In the genomic region with DNA sequence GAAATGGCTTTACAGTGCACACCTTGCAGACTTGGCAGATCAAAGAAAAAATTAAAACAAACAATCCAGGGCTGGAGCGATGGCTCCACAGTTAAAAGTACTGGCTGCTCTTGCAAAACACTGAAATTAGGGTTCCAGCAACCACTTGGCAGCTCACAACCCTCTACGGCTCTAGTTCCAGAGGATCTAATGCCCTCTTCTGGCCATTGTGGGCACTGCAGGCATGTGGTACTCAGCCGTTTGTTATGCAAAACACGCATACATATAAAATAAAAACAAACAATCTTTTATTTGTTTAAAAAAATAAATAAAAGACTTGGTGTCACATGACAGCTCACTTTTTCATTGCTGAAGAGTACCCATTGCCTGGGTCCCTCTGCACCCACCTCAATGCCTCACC, we compare ENCODE assay signal across 8 mouse cellular contexts. TPM values are rescaled to one million over a fixed set of nuclear protein-coding genes. Genes with fewer than 3 reads are reported as not detected.
DNase-seq lines count a peak whose midpoint lies in the region; ATAC-seq and TF ChIP-seq lines count a peak whose summit lies in the region.
"Had no signal": no experiment of that assay in that cellular context is flagged by ENCODE, and none has a peak within 500 bp of the region (broad histone marks: within the 10 kb centered on the region; RNA-seq: fewer than 3 reads in every experiment).

No protein-coding gene starts in this region.

- no peak overlapping the region for H3ac ChIP-seq in C2C12 (ENCODE audit: control insufficient read depth, insufficient read length, low read depth)

- TF ChIP-seq POLR2A in MEL (IDR thresholded peaks at IDR 0.05; ENCODE audit: control insufficient read depth in 1 of 2, insufficient read depth in 1 of 2, low read depth in 1 of 2, low read length in 2 of 2, poor library complexity in 1 of 2): no peak
- TF ChIP-seq POLR2A in cerebellum, adult 2 months (IDR thresholded peaks at IDR 0.05; ENCODE audit: borderline replicate concordance, insufficient read depth, low read length): no peak

- H3K27ac ChIP-seq in MEL (ENCODE audit: control insufficient read depth, low read depth, low read length): no peak overlapping the region
- no peak overlapping the region for H3K27ac ChIP-seq in cerebellum, adult 2 months (ENCODE audit: insufficient read depth, low read length)
- H3K27ac ChIP-seq in lung, embryonic 14.5 days (ENCODE audit: low read depth): no peak overlapping the region
- H3K27ac ChIP-seq: limb, embryonic 13.5 days had no signal

- no peaks in the 10 kb centered on the region for H3K4me1 ChIP-seq in MEL (ENCODE audit: control insufficient read depth in 1 of 2, insufficient read depth in 2 of 2, low read length in 2 of 2)
- H3K4me1 ChIP-seq in cerebellum, adult 2 months (ENCODE audit: control insufficient read depth, insufficient read depth, low read length): no peaks in the 10 kb centered on the region
- no peaks in the 10 kb centered on the region for H3K4me1 ChIP-seq in lung, embryonic 14.5 days (ENCODE audit: insufficient read depth)
- H3K4me1 ChIP-seq: limb, embryonic 13.5 days had no signal

- H3K4me3 ChIP-seq in C2C12 (ENCODE audit: insufficient read depth, poor library complexity, severe bottlenecking): no peak overlapping the region
- H3K4me3 ChIP-seq in MEL (ENCODE audit: control insufficient read depth in 1 of 2, insufficient read depth in 1 of 2, low read depth in 2 of 2, low read length in 2 of 2): no peak overlapping the region
- no peak overlapping the region for H3K4me3 ChIP-seq in cerebellum, adult 2 months (replicated peaks; ENCODE audit: insufficient read depth, low read depth, low read length)
- no peak overlapping the region for H3K4me3 ChIP-seq in lung, embryonic 14.5 days (ENCODE audit: low read depth, low read length)
- H3K4me3 ChIP-seq: limb, embryonic 13.5 days had no signal

- H3K9me3 ChIP-seq in MEL (replicated peaks; ENCODE audit: insufficient read depth, low read length): no peaks in the 10 kb centered on the region
- no peaks in the 10 kb centered on the region for H3K9me3 ChIP-seq in lung, embryonic 14.5 days (ENCODE audit: low read depth, low read length)
- H3K9me3 ChIP-seq: limb, embryonic 13.5 days had no signal

- ATAC-seq in lung, embryonic 14.5 days (ENCODE audit: insufficient read depth): no peak

- H3K9ac ChIP-seq in MEL (ENCODE audit: control insufficient read depth, low read depth, low read length, poor library complexity, severe bottlenecking): no peak overlapping the region
- H3K9ac ChIP-seq in lung, embryonic 14.5 days: no peak overlapping the region
- H3K9ac ChIP-seq: limb, embryonic 13.5 days had no signal

- 9% methylated on average over 4 of the region's 4 CpGs for WGBS in cerebellum, adult 2 months
- 12% methylated on average over 4 of the region's 4 CpGs for WGBS in lung, embryonic 14.5 days

- TF ChIP-seq EP300 in MEL (IDR thresholded peaks at IDR 0.05; ENCODE audit: low read depth in 1 of 2, low read length in 2 of 2): no peak

- intact Hi-C loops in gastrocnemius, postnatal 14 days (cut with DNase I; ENCODE audit: low total_unique reads): no loop called here

- peak; percentile 85 for DNase-seq in MEL (ENCODE audit: low read depth, low spot score)
- DNase-seq in cerebellum, adult 2 months: peak; percentile 78 to 88
- peak; percentile 75 for DNase-seq in gastrocnemius, postnatal 14 days
- peak; percentile 37 to 88 for DNase-seq in layer of hippocampus, adult 18-20 months (ENCODE audit: low spot score in 2 of 2)
- DNase-seq in lung, embryonic 14.5 days: peak; percentile 90
- peak; percentile 90 for DNase-seq in right cerebral cortex, postnatal 4 days

- TF ChIP-seq RAD21 in MEL (IDR thresholded peaks at IDR 0.05; ENCODE audit: low read depth, low read length): peak; percentile 65

- H3K36me3 ChIP-seq in C2C12 (ENCODE audit: control insufficient read depth, insufficient read depth): no peaks in the 10 kb centered on the region
- H3K36me3 ChIP-seq in MEL (ENCODE audit: control insufficient read depth in 1 of 2, insufficient read depth in 2 of 2, low read length in 2 of 2): no peaks in the 10 kb centered on the region
- no peaks in the 10 kb centered on the region for H3K36me3 ChIP-seq in lung, embryonic 14.5 days (ENCODE audit: insufficient read depth)
- H3K36me3 ChIP-seq: limb, embryonic 13.5 days had no signal

- TF ChIP-seq CTCF in C2C12 (IDR thresholded peaks at IDR 0.05; ENCODE audit: control insufficient read depth, insufficient read depth, insufficient read length) (peak; percentile 20), MEL (IDR thresholded peaks at IDR 0.05 in 2 of 3, conservative IDR thresholded peaks at IDR 0.05 in 1 of 3; ENCODE audit: control insufficient read depth in 1 of 3, insufficient read depth in 1 of 3, low read depth in 2 of 3, low read length in 3 of 3, poor library complexity in 1 of 3, severe bottlenecking in 1 of 3) (peak; percentile 78 to 81 (median 79))
- peak; percentile 84 for TF ChIP-seq CTCF in cerebellum, adult 2 months (IDR thresholded peaks at IDR 0.05; ENCODE audit: borderline replicate concordance, insufficient read depth, low read depth, low read length)
- TF ChIP-seq CTCF in lung, embryonic 14.5 days (IDR thresholded peaks at IDR 0.05; ENCODE audit: low read depth): peak; percentile 87

- peaks cover 25% of the 10 kb centered on the region for H3K27me3 ChIP-seq in C2C12 (ENCODE audit: control insufficient read depth, insufficient read depth, insufficient read length)
- H3K27me3 ChIP-seq in MEL (ENCODE audit: control insufficient read depth in 1 of 2, insufficient read depth in 2 of 2, low read length in 2 of 2): no peaks in the 10 kb centered on the region
- H3K27me3 ChIP-seq in cerebellum, adult 2 months (ENCODE audit: control insufficient read depth, insufficient read depth, low read length): no peaks in the 10 kb centered on the region
- no peaks in the 10 kb centered on the region for H3K27me3 ChIP-seq in lung, embryonic 14.5 days (ENCODE audit: insufficient read depth, low read length)

- no peaks in the 10 kb centered on the region for H3K79me3 ChIP-seq in C2C12 (ENCODE audit: low read depth)

- H3K79me2 ChIP-seq in C2C12 (ENCODE audit: control insufficient read depth, insufficient read depth) (no peaks in the 10 kb centered on the region), MEL (ENCODE audit: control insufficient read depth, insufficient read depth, low read length, poor library complexity) (no peaks in the 10 kb centered on the region)

- no peak overlapping the region for H3K4me2 ChIP-seq in lung, embryonic 14.5 days
- H3K4me2 ChIP-seq: limb, embryonic 13.5 days had no signal

TF ChIP-seq in C2C12, 6 proteins besides CTCF, POLR2A, EP300 and RAD21 (continues in another document):
- TF ChIP-seq FOSL1 (IDR thresholded peaks at IDR 0.05; ENCODE audit: insufficient read depth, low read length, poor library complexity, severe bottlenecking): no peak
- TF ChIP-seq USF1 (IDR thresholded peaks at IDR 0.05; ENCODE audit: low read depth): no peak

TF ChIP-seq in MEL, 35 proteins besides CTCF, POLR2A, EP300 and RAD21 (continues in another document):
- no peak for TF ChIP-seq POLR2AphosphoS2 (IDR thresholded peaks at IDR 0.05; ENCODE audit: low read length)
- 0 out of 2 replicates have a peak, but pooled peaks have one; percentile 11 for TF ChIP-seq ELF1 (IDR thresholded peaks at IDR 0.05; ENCODE audit: low read depth, low read length)

RNA-seq across cellular contexts. Expression of a gene that starts 0.7 kb away (rescaled TPM):
- polyA plus RNA-seq in C2C12 (2012; fragmentation: generic; extraction: Trizol): 0.02 TPM
- total RNA-seq in MEL (2012; rRNA removed): not detected in 2 replicates
- polyA plus RNA-seq in MEL (2012; ENCODE audit: insufficient read depth in 1 of 2, insufficient read length in 2 of 2, low read depth in 1 of 2, low replicate concordance in 2 of 2, missing spikeins in 1 of 2): not detected
- polyA plus RNA-seq in cerebellum, adult 2 months (2012; rRNA removed): not detected in 2 replicates
- total RNA-seq in gastrocnemius, postnatal 14 days (2021): not detected
- total RNA-seq in layer of hippocampus, adult 18-20 months (2021): not detected
- polyA plus RNA-seq in lung, embryonic 14.5 days (2014; fragmentation: Nextera tagmentation; extraction: Ambion mirVana): not detected in 2 replicates
- polyA plus RNA-seq: limb, embryonic 13.5 days had no signal

RNA-seq across cellular contexts. Expression of a gene that starts 34.6 kb away (rescaled TPM):
- polyA plus RNA-seq in C2C12 (2012; fragmentation: generic; extraction: Trizol): 0.60 TPM
- 1.3 and 2.3 TPM in 2 replicates for total RNA-seq in MEL (2012; rRNA removed)
- 1 to 10 TPM in 1 of 2 experiments, not detected in 1; 1.2 TPM for polyA plus RNA-seq in MEL (2012; ENCODE audit: insufficient read depth in 1 of 2, insufficient read length in 2 of 2, low read depth in 1 of 2, low replicate concordance in 2 of 2, missing spikeins in 1 of 2)
- polyA plus RNA-seq in cerebellum, adult 2 months (2012; rRNA removed): 0.43 and 0.56 TPM in 2 replicates
- total RNA-seq in gastrocnemius, postnatal 14 days (2021): not detected
- total RNA-seq in layer of hippocampus, adult 18-20 months (2021): 1 to 10 TPM in 1 of 2 experiments, under 1 TPM in 1; 0.96 to 1.8 TPM
- 0.19 TPM in 1 of 2 replicates, not detected in the other for polyA plus RNA-seq in lung, embryonic 14.5 days (2014; fragmentation: Nextera tagmentation; extraction: Ambion mirVana)

RNA-seq across cellular contexts. Expression of a gene that starts 35.3 kb away (rescaled TPM):
- not detected for polyA plus RNA-seq in C2C12 (2012; fragmentation: generic; extraction: Trizol)
- total RNA-seq in MEL (2012; rRNA removed): not detected in 2 replicates
- not detected for polyA plus RNA-seq in MEL (2012; ENCODE audit: insufficient read depth in 1 of 2, insufficient read length in 2 of 2, low read depth in 1 of 2, low replicate concordance in 2 of 2, missing spikeins in 1 of 2)
- 2.7 TPM in 2 replicates for polyA plus RNA-seq in cerebellum, adult 2 months (2012; rRNA removed)
- not detected for total RNA-seq in gastrocnemius, postnatal 14 days (2021)
- total RNA-seq in layer of hippocampus, adult 18-20 months (2021): 10 to 100 TPM; 11.9 to 17.4 TPM
- polyA plus RNA-seq in lung, embryonic 14.5 days (2014; fragmentation: Nextera tagmentation; extraction: Ambion mirVana): not detected in 2 replicates

RNA-seq across cellular contexts. Expression of a gene that starts 42.1 kb away (rescaled TPM):
- polyA plus RNA-seq in C2C12 (2012; fragmentation: generic; extraction: Trizol) (2.4 TPM), MEL (2012; ENCODE audit: insufficient read depth in 1 of 2, insufficient read length in 2 of 2, low read depth in 1 of 2, low replicate concordance in 2 of 2, missing spikeins in 1 of 2) (10 to 100 TPM in 1 of 2 experiments, not detected in 1; 22.3 TPM)
- total RNA-seq in MEL (2012; rRNA removed): 1.8 and 2.4 TPM in 2 replicates
- polyA plus RNA-seq in cerebellum, adult 2 months (2012; rRNA removed): 38.5 and 39.8 TPM in 2 replicates
- total RNA-seq in gastrocnemius, postnatal 14 days (2021): 1 to 10 TPM in 1 of 2 experiments, under 1 TPM in 1; 0.98 to 2.4 TPM
- 100 to 1,000 TPM in 1 of 2 experiments, 10 to 100 TPM in 1; 97.4 to 108 TPM for total RNA-seq in layer of hippocampus, adult 18-20 months (2021)
- polyA plus RNA-seq in lung, embryonic 14.5 days (2014; fragmentation: Nextera tagmentation; extraction: Ambion mirVana): 13.8 and 14.3 TPM in 2 replicates

RNA-seq across cellular contexts. Expression of a gene that starts 47.4 kb away (rescaled TPM):
- polyA plus RNA-seq in C2C12 (2012; fragmentation: generic; extraction: Trizol): 0.29 TPM
- 1.5 and 1.9 TPM in 2 replicates for total RNA-seq in MEL (2012; rRNA removed)
- polyA plus RNA-seq in MEL (2012; ENCODE audit: insufficient read depth in 1 of 2, insufficient read length in 2 of 2, low read depth in 1 of 2, low replicate concordance in 2 of 2, missing spikeins in 1 of 2): 1 to 10 TPM in 1 of 2 experiments, not detected in 1; 7.1 TPM
- polyA plus RNA-seq in cerebellum, adult 2 months (2012; rRNA removed): 782 and 892 TPM in 2 replicates
- total RNA-seq in gastrocnemius, postnatal 14 days (2021): 1 to 10 TPM; 1.9 to 2.3 TPM
- 1,000 to 10,000 TPM; 1,425 to 1,440 TPM for total RNA-seq in layer of hippocampus, adult 18-20 months (2021)
- polyA plus RNA-seq in lung, embryonic 14.5 days (2014; fragmentation: Nextera tagmentation; extraction: Ambion mirVana): 22.3 and 22.6 TPM in 2 replicates

Comparison
In these comparisons a context has a peak if more than half of its experiments do, and no peak if none do; other contexts are left out.
1. CTCF ChIP-seq: peak in every context shown above with its lines; median percentile 87 in lung, embryonic 14.5 days; 84 in cerebellum, adult 2 months; 79 in MEL; 20 in C2C12.